Mouse (Mus musculus) lung, adult 2 months (tissue): Measurements from ENCODE around the gene Padi6. TPM values are rescaled to one million over a fixed set of nuclear protein-coding genes. Genes with fewer than 3 reads are reported as not detected.
A peak's percentile ranks its signal among the peaks of the same experiment; 100 is the strongest.

Source experiments
- DNase-seq: peaks from one replicate; pipeline ENCODE4 v3.0.0; 2022
- H3K4me1 ChIP-seq: fragments of 200-500 bp; 2 replicates; pipeline ENCODE4 v1.6.1; 2011; ENCODE audit warnings: low read length; ENCODE audit not compliant: control insufficient read depth, insufficient read depth
- H3K4me3 ChIP-seq: fragments of 200-500 bp; replicated peaks from 2 replicates; pipeline ENCODE3; 2011; ENCODE audit warnings: low read depth, mild to moderate bottlenecking, control low read depth, low read length; ENCODE audit errors: extremely low read depth
- CTCF ChIP-seq: fragments of 200-500 bp; IDR thresholded peaks from 2 replicates; pipeline ENCODE4 v1.5.1; 2011; ENCODE audit warnings: mild to moderate bottlenecking, low read length, control low read depth; ENCODE audit not compliant: insufficient read depth
- POLR2A ChIP-seq: fragments of 200-500 bp; IDR thresholded peaks from 2 replicates; pipeline ENCODE4 v1.6.1; 2011; ENCODE audit warnings: low read depth, mild to moderate bottlenecking, control low read depth, low read length, borderline replicate concordance; ENCODE audit errors: extremely low read depth
- WGBS: fragments of 180-500 bp; shearing (Covaris S2); methylation state at CpG from one replicate; pipeline ENCODE4 v1.1.7; 2018; 5-methylcytosine and 5-hydroxymethylcytosine counted together
- polyA plus RNA-seq: library from polyadenylated mRNA; depleted of rRNA; stranded (reverse); fragments of >200 nt; gene quantifications from 2 replicates; pipeline ENCODE4 v1.2.3, GENCODE M21; 2012; rRNA removed

Gene Padi6
- polyA plus RNA-seq, 1 experiment = not detected

DNA sequence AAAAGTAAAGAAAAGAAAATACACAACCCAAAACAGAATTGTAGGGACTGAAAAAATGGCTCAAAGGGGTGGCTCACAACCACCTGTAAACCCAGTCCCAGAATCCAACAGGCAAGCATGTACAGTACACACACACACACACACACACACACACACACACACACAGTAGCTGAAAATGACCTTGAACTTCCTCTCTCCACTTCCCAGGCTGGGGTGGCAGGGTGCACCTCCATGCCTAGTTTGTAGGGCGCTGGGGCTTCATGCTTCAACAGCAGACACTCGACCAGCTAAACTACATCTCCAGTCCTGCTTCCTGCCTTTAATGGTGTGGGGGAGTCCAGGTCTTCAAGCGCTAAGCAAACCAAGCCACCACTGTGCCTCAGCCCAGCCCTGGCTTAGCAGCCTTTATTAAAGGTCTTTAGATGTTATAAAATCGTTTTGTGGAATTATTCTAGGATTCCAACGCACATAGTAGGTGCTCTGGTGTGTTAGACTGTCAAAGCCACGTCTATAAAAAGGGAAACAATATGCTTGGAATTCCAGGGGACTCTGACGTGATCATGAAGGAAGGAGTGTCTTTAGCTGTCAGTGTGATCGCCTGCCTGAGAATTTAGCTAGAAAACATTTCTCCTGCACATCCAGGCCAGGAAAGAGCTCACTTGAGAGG is 61.6 kb downstream of the Padi6 start:
- no peak overlapping the region for H3K4me3 ChIP-seq
- DNase-seq = no peak
- H3K4me1 ChIP-seq = peaks cover 3% of the 10 kb centered on the region; the same call in 1 of the 2 replicates
- WGBS = 29% methylated on average over 8 of the region's 8 CpGs
- TF ChIP-seq CTCF (no peak), POLR2A (no peak)

DNA sequence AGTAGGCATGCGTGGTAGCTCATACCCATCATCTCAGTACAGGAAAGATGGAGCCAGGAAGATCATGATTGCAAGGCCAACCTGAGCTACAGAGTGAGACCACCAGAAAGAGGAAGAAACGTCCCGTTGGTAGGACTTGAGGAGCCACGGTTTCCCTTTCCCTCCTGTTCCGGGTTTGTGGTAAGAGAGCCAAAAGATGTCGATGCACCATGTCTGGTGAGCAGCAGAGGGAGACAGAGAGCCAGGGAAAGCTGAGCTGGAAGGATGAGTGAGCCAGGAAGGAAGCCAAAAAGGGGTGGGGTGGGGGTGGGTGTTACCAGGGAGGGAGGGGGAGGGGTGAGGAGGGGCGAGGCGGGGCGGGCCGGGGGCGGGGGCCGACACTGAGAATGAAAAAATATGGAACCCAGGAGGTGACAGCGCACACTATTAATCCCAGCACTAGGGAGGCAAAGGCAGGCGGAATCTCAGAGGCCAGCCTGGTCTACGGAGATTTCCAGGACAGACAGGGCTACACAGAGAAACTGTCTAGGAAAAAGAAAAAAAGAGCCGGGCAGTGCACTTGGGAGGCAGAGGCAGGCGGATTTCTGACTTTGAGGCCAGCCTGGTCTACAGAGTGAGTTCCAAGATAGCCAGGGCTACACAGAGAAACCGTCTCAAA is 62.6 kb downstream of the Padi6 start:
- DNase-seq = peak; percentile 73
- WGBS = 16% methylated on average over 16 of the region's 18 CpGs
- TF ChIP-seq POLR2A (no peak), CTCF (peak; percentile 97)
- Histone ChIP-seq H3K4me3 (no peak overlapping the region), H3K4me1 (peaks cover 3% of the 10 kb centered on the region; the same call in 1 of the 2 replicates)

DNA sequence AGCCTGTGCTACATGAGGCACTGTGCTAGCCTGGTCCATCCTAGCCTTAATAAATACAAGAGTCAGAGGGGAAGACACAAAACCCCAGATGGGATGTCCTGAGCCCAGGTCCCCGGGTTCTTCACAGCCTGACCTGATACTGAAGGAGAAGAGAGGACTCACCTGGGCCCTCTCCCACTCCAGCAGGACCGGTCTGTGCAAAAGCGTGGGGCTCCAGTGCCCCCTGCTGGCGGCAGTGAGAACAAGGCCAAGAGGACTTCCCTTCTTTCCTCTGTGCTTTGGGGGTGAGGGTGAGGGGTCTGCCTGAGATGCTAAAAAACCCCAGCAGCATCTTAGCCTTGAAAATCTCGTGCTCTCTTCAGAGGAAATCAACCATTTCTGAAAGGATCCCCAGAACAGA is 63.4 kb downstream of the Padi6 start:
- Histone ChIP-seq H3K4me3 (no peak overlapping the region), H3K4me1 (peaks cover 3% of the 10 kb centered on the region; the same call in 1 of the 2 replicates)
- WGBS = 21% methylated on average over 5 of the region's 5 CpGs
- DNase-seq = no peak
- peak; percentile 50 for TF ChIP-seq CTCF
- TF ChIP-seq POLR2A = no peak

Other genes with a start within 250 kb of the Padi6 start
- 29.2 and 34.6 TPM in 2 replicates for gene Arhgef10l, start 76.6 kb downstream of the Padi6 start, polyA plus RNA-seq
- gene Rcc2, start 42.1 kb downstream of the Padi6 start, polyA plus RNA-seq = 40.6 and 49.6 TPM in 2 replicates
- 4.5 and 9.4 TPM in 2 replicates for gene Padi4, start 31.6 kb upstream of the Padi6 start, polyA plus RNA-seq
- 0.21 and 0.34 TPM in 2 replicates for gene Padi3, start 68.0 kb upstream of the Padi6 start, polyA plus RNA-seq
- gene Padi1, start 103.1 kb upstream of the Padi6 start, polyA plus RNA-seq = 0.36 and 1.9 TPM in 2 replicates
- gene Padi2, start 163.7 kb upstream of the Padi6 start, polyA plus RNA-seq = 3.7 and 4.7 TPM in 2 replicates
- 97.5 and 143 TPM in 2 replicates for gene Sdhb, start 218.6 kb upstream of the Padi6 start, polyA plus RNA-seq
- gene Atp13a2, start 244.2 kb upstream of the Padi6 start, polyA plus RNA-seq = 199 and 258 TPM in 2 replicates